Mouse (Mus musculus) natural killer cell, adult 2 months (primary cell): ENCODE measurements around the gene Dennd6b.

Source experiments
- DNase-seq, 2 experiments: peaks; one replicate each; pipeline ENCODE4 v3.0.0; 2022; ENCODE audit warnings: low spot score in 2 of 2

Dennd6b gene

DNA sequence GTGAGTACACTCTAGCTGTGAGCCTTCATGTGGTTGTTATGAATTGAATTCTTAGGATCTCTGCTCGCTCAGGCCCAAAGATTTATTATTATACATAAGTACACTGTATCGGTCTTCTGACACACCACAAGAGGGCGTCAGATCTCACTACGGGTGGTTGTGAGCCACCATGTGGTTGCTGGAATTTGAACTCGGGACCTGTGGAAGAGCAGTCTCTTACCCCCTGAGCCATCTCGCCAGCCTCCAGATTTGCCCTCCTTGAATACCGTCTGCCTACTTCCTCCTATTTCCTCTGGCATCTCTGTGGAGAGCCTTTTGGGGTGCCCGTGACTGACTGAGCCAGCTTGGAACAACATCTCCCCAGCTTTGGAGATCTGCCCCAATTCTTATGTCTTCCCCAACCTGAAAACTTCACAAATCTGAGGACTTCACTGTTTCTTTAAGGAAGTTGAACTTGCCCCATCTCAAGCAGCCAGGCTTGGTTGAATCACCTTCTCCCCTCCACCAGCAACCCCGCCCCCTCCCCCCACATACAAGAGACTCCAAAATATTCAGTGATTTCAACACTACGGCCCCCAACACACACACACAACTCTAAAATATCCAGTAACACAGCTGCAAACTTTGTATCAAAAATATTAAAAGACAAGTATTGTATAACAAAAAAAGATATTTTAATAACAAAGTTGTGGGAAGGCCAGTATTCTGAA is 14.6 kb downstream of the Dennd6b start:
- DNase-seq = no peak

GRCm38 (mm10) chr15:89180571-89181229 is 15.6 kb downstream of the Dennd6b start, which contains the start of gene Plxnb2:
Gene Plxnb2, minus strand, starts transcription at chr15:89180788.
- no peak for DNase-seq

DNA sequence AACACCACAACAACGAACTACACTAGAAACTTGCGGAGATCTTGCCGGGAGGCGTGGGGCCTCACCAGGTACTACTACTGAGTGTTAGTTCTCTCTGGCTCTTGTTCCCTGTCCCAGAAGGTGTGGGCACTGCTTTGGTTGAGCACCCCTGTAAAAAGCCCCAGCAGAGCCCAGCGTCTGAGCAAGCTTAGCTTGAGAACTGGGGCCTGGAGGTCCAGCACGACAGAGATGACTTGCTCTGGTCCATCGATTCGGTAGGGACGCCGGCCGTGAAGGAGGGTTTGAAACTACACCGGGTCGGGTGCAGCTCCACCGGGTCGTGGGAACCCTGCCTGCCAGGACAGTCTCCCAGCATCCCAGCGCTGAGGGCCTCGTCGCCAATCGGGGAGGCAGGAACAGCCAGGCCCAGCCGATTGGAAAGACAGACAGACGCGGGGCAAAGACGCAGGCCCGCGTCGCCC is 16.2 kb downstream of the Dennd6b start:
- no peak for DNase-seq

- no peak for DNase-seq
Observed at GRCm38 (mm10) chr15:89179630-89179964, 16.7 kb downstream of the Dennd6b start.

- no peak for DNase-seq
Observed at GRCm38 (mm10) chr15:89178954-89179629, 17.2 kb downstream of the Dennd6b start.

DNA sequence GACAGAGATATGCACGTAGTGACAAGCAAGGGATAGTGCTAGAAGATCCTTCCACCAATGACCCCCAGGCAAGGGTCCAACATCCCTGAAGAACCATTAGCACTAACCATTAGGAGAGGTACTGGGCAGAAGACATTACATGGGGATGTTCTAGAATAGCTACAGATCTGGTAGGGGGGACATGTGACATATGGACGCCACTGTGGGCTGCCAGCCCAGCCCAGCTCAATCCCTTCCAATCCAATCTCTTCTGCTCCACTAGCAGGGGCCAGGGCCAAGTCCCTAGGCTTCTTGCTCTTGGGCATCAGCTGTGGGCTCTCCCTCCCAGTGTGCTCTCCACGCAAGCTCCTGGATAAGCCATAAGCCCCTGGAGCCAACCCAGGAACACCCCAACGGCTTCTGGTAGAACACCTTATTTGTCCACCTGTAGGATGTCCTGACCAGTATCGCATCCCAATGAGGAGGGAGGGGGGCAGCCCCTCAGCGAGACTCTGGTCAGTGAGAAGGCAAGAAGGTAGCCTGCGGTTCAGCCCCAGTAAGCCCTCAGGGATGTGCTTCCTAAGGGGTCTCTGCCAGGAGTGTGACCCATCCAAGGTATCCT is 17.9 kb downstream of the Dennd6b start:
- DNase-seq = no peak

- DNase-seq = peak in 1 of 2 experiments; percentile 16
Observed at GRCm38 (mm10) chr15:89177576-89178259, 18.6 kb downstream of the Dennd6b start.

DNA sequence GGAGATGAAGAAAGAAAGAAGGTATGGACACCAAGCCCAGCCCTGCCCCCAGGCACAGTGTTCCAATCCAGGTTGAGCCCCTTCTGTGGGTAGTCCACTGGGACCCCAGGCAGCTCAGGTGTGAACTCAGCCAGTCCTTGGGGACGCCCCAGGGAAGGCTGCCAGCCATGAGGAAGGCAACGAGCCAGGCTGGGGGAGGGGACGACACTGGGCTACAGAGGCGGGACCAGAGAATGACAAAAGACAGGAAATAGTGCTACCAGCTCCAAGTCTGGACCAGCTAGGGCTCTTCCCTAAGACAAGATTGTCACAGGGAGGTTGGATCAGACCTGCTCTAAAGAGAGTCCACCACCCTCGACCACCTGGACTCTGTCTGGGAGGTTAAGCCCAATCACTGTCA is 19.2 kb downstream of the Dennd6b start:
- DNase-seq = no peak

GRCm38 (mm10) chr15:89175411-89176155 is 20.7 kb downstream of the Dennd6b start:
- DNase-seq = no peak

- DNase-seq = no peak
Observed at GRCm38 (mm10) chr15:89174889-89175339, 21.4 kb downstream of the Dennd6b start.

DNA sequence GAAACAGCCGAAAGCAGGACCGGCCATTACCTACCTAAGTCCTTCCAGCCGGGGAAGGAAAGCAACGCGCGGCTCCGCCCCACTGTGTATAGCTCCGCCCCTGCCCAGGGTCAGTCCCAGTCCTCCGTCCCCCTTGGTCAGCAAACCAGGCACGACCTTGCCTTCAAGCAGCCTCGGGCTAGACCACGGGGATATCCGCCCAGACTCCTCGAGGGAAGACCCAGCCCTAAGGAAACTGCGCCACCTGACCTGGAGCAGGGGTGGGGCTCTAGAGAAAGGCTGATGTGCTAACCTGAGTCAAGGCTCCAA is 22.4 kb downstream of the Dennd6b start:
- DNase-seq = no peak

DNA sequence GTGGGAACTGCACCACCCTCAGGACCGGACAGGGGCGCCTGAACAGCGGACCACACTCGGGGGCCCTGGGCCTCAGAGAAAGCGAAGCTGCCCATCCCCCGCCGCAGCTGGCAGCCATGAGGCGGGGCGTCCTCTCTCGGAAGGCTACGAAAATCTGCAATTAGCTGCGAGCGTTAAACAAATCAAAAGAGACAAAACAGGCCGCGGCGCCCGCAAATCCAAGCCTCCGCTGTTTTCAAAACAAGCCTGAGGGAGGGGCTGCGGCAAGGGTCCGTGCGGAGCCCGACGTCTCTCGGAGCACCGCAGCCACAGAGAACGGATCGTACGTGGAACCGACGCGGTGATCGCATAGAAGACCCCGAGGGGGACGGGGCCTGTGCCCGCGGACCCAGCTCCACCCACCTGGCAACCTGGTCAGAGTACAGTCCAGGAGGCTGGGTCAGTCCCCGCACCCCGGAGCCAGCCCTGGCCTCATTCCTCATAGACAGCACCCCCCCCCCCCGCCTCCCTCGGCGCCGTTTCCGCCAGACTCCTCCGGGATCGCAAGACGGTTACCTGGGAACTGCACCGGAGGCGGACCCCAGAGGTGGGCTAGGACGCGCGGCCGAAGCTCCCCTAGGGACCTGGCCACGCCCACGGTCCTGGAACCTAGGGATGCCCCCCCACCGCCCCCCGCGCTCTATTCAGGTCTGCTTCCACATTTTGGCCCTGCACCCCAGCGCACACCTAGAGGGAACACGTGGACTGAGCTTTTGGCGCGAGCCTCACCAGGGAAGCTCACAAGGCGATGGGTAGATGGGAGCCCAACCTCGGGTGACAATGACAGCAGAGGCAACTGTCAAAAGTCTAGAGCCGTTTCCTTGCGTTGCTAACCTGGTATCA is 23.0 kb downstream of the Dennd6b start:
- DNase-seq = no peak

- no peak for DNase-seq
Observed at GRCm38 (mm10) chr15:89172276-89172935, 23.9 kb downstream of the Dennd6b start.

- DNase-seq = no peak
Observed at GRCm38 (mm10) chr15:89171526-89172051, 24.7 kb downstream of the Dennd6b start.

DNA sequence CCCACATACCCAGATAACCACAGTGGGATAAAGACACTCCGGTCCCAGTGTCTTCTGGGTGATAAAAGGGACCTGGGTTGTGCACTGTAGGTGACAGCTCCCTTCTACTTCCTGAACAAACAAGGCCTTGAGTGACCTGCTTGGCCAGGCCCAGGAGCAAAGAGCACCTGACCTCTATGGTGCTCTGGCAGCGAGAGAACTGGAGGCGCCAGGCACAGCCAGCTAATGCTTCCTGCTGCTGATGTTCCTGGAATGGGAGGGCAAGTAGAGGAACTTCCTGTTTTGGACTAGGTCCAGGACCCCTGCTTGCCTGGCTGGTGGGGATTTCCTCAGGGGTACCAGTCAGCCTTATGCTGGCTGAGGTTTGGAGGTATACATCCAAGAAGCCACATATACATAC is 26.2 kb downstream of the Dennd6b start:
- DNase-seq = no peak

DNA sequence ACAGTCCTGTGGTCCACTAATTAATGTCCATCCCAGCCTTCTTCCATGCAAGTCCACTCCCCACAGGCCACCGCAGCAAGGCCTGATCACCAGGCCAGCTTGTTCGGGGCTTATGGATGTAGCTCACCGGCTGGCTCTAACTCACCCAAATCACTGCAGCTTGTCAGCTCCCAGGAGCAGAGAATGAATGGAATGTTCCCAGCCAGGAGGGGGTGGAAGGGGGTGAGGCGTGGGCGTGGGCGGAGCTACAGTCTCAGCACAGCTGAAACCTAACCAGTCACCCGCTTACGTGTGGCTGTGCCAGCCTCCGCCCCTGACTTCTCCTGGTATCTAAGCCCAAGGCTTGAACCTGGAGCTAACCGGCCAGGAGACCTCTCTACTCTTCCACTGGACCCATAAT is 26.9 kb downstream of the Dennd6b start:
- DNase-seq = no peak

- DNase-seq = no peak
Observed at GRCm38 (mm10) chr15:89168922-89169321, 27.4 kb downstream of the Dennd6b start.

GRCm38 (mm10) chr15:89165478-89165877 is 30.8 kb downstream of the Dennd6b start:
- DNase-seq = no peak

DNA sequence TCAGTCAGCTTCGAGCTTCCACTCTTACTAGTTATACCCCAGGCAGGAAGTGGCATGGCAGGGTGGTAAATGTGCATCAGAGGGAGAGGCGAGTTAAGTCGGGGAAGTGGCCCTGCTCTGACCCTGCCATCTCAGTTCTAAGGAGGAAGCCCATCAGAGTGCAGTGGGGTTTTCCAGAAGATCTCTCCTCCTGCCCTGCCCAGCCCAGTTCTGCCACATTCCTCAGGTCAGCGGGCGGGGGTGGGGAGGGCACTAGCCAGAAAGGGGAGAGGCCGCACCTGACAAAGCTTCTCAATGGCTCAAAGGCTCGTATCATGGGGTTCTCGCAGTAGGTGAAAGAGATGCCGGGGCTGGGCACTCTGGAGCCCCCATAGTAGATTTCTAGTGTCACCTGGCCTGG is 34.9 kb downstream of the Dennd6b start:
- DNase-seq = no peak
